ENCODE assay signal across 13 mouse cellular contexts in the genomic region with DNA sequence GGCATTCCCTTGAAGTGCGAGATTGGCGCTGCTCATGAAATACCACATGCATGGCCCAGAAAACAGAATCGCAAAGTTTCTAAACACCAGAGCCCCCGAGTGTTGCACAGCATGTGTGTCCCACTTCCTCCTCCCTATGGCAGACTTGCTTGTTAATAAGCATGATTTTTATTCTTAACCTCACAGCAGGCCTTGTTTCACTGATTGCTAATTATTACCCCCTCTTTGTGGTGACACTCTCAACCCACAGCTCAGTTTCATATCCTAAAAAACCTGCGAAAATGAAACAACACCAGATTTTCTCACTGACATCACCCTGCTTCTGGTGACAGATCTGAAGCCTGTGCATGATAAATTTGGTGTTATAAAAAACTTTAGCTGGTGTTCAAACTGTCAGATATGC.
DNase-seq lines count a peak whose midpoint lies in the region; ATAC-seq and TF ChIP-seq lines count a peak whose summit lies in the region.
"Had no signal": no experiment of that assay in that cellular context is flagged by ENCODE, and none has a peak within 500 bp of the region (broad histone marks: within the 10 kb centered on the region; RNA-seq: fewer than 3 reads in every experiment).

No protein-coding gene starts in this region.

- no peaks in the 10 kb centered on the region for H3K36me3 ChIP-seq in intestine, postnatal 0 days (ENCODE audit: control insufficient read depth, insufficient read depth)
- H3K36me3 ChIP-seq: G1E; lung, embryonic 15.5 days; midbrain, embryonic 15.5 days; stomach, embryonic 15.5 days had no signal

- H3K9ac ChIP-seq in intestine, postnatal 0 days (ENCODE audit: low read depth, low read length), result no peak overlapping the region
- H3K9ac ChIP-seq: lung, embryonic 15.5 days; midbrain, embryonic 15.5 days; stomach, embryonic 15.5 days had no signal

- H3K27ac ChIP-seq in layer of hippocampus, adult 2 months, result no peak overlapping the region
- H3K27ac ChIP-seq in intestine, postnatal 0 days (ENCODE audit: low read depth, low read length), result no peak overlapping the region
- H3K27ac ChIP-seq: lung, embryonic 15.5 days; midbrain, embryonic 15.5 days; stomach, embryonic 15.5 days had no signal

- H3K27me3 ChIP-seq in intestine, postnatal 0 days (replicated peaks; ENCODE audit: control insufficient read depth, insufficient read depth, low read length), result no peaks in the 10 kb centered on the region
- H3K27me3 ChIP-seq: lung, embryonic 15.5 days; midbrain, embryonic 15.5 days; stomach, embryonic 15.5 days had no signal

- no peaks in the 10 kb centered on the region for H3K9me3 ChIP-seq in intestine, postnatal 0 days (ENCODE audit: control insufficient read depth)
- H3K9me3 ChIP-seq: G1E; lung, embryonic 15.5 days; midbrain, embryonic 15.5 days; stomach, embryonic 15.5 days had no signal

- H3K4me1 ChIP-seq in intestine, postnatal 0 days (replicated peaks; ENCODE audit: control insufficient read depth, insufficient read depth, low read length), result no peaks in the 10 kb centered on the region
- H3K4me1 ChIP-seq: lung, embryonic 15.5 days; midbrain, embryonic 15.5 days; stomach, embryonic 15.5 days had no signal

- peak; percentile 8 for ATAC-seq in CD4-positive, CD25-positive, alpha-beta regulatory T cell, adult 4 months
- ATAC-seq in common myeloid progenitor, adult 5-6 weeks (replicated peaks; ENCODE audit: low read depth, poor library complexity, severe bottlenecking), result peak; percentile 95
- no peak for ATAC-seq in intestine, postnatal 0 days
- ATAC-seq: midbrain, embryonic 15.5 days had no signal

- 81% methylated on average over 5 of the region's 5 CpGs for WGBS in intestine, postnatal 0 days

- no peak for TF ChIP-seq CTCF in layer of hippocampus, adult 2 months (conservative IDR thresholded peaks at IDR 0.05)
- TF ChIP-seq CTCF in intestine, postnatal 0 days (IDR thresholded peaks at IDR 0.05; ENCODE audit: low read depth), result no peak

- DNase-seq in layer of hippocampus, adult 2 months (ENCODE audit: low spot score in 2 of 2), result peak; percentile 32 to 60
- DNase-seq in naive thymus-derived CD4-positive, alpha-beta T cell, adult 2 months (ENCODE audit: low read depth), result peak; percentile 4
- no peak for DNase-seq in embryo, embryonic 9.5 days (ENCODE audit: extremely low spot score)
- DNase-seq in cerebellum, adult 11-12 months, result no peak
- DNase-seq: cerebellum, adult 9-10 months; kidney, adult 11 months had no signal

- no peak overlapping the region for H3K4me2 ChIP-seq in intestine, postnatal 0 days (replicated peaks; ENCODE audit: low read depth)
- H3K4me2 ChIP-seq: lung, embryonic 15.5 days; midbrain, embryonic 15.5 days; stomach, embryonic 15.5 days had no signal

- H3K4me3 ChIP-seq in layer of hippocampus, adult 2 months, result no peak overlapping the region
- H3K4me3 ChIP-seq in intestine, postnatal 0 days (ENCODE audit: low read depth, low read length), result no peak overlapping the region
- H3K4me3 ChIP-seq: lung, embryonic 15.5 days; midbrain, embryonic 15.5 days; stomach, embryonic 15.5 days had no signal

Comparison
In these comparisons a context has a peak if more than half of its experiments do, and no peak if none do; other contexts are left out.
1. DNase-seq: peak in layer of hippocampus, adult 2 months (2 of 2) and naive thymus-derived CD4-positive, alpha-beta T cell, adult 2 months (single experiment); none in embryo, embryonic 9.5 days (single experiment) and cerebellum, adult 11-12 months (single experiment).